Mouse (Mus musculus) layer of hippocampus, postnatal 25 days (tissue): ENCODE measurements around the gene Zfyve26. TPM values are rescaled to one million over a fixed set of nuclear protein-coding genes. Genes with fewer than 3 reads are reported as not detected.
"Not testable (repeated sequence)": the region's sequence is repeated elsewhere in the genome, so short reads cannot be mapped to it uniquely, and the experiment has no call there.

Experiments used
- DNase-seq, 2 experiments: peaks; one replicate each; pipeline ENCODE4 v3.0.0; 2022; ENCODE audit warnings: mixed read lengths in 2 of 2, low spot score in 1 of 2; ENCODE audit errors: extremely low spot score in 1 of 2
- total RNA-seq, 2 experiments: library from RNA; stranded (reverse); gene quantifications; 2 replicates each; pipeline ENCODE4 v1.2.3; 2021

Gene Zfyve26
- total RNA-seq, result 10 to 100 TPM; 24.6 to 29.9 TPM

GRCm38 (mm10) chr12:79296126-79296816, at the start of gene Zfyve26:
TSS of gene Zfyve26 (minus strand) at chr12:79296304.
- peak; percentile 70 to 81 for DNase-seq

- DNase-seq, result no peak
Measured at GRCm38 (mm10) chr12:79341291-79341845, 45.3 kb upstream of the Zfyve26 start.

GRCm38 (mm10) chr12:79340513-79340912, 44.4 kb upstream of the Zfyve26 start:
- no peak for DNase-seq

GRCm38 (mm10) chr12:79338791-79339190, 42.7 kb upstream of the Zfyve26 start:
- DNase-seq, result no peak

- DNase-seq, result no peak
Measured at GRCm38 (mm10) chr12:79331722-79332121, 35.6 kb upstream of the Zfyve26 start.

GRCm38 (mm10) chr12:79330571-79330970, 34.5 kb upstream of the Zfyve26 start:
- no peak for DNase-seq

GRCm38 (mm10) chr12:79327868-79328267, 31.8 kb upstream of the Zfyve26 start:
- DNase-seq, result no peak

- no peak for DNase-seq
Measured at GRCm38 (mm10) chr12:79326745-79327144, 30.6 kb upstream of the Zfyve26 start.

GRCm38 (mm10) chr12:79326236-79326635, 30.1 kb upstream of the Zfyve26 start:
- no peak for DNase-seq

- not testable (repeated sequence) for DNase-seq
Measured at GRCm38 (mm10) chr12:79322539-79322938, 26.4 kb upstream of the Zfyve26 start.

GRCm38 (mm10) chr12:79320895-79321294, 24.8 kb upstream of the Zfyve26 start:
- DNase-seq, result no peak

GRCm38 (mm10) chr12:79317339-79317738, 21.2 kb upstream of the Zfyve26 start:
- DNase-seq, result no peak

GRCm38 (mm10) chr12:79313721-79314120, 17.6 kb upstream of the Zfyve26 start:
- DNase-seq, result no peak

GRCm38 (mm10) chr12:79306013-79306412, 9.9 kb upstream of the Zfyve26 start:
- no peak for DNase-seq

- peak in 1 of 2 experiments; percentile 11 for DNase-seq
Measured at GRCm38 (mm10) chr12:79305131-79305530, 9.0 kb upstream of the Zfyve26 start.

GRCm38 (mm10) chr12:79301802-79302201, 5.7 kb upstream of the Zfyve26 start:
- no peak for DNase-seq

- no peak for DNase-seq
Measured at GRCm38 (mm10) chr12:79297884-79298636, 2.0 kb upstream of the Zfyve26 start.

GRCm38 (mm10) chr12:79297121-79297576, 1.0 kb upstream of the Zfyve26 start, which contains the start of gene Rad51b:
TSS of gene Rad51b (plus strand) at chr12:79297282.
- peak; percentile 23 to 46 for DNase-seq

- no peak for DNase-seq
Measured at GRCm38 (mm10) chr12:79292874-79293273, 3.2 kb downstream of the Zfyve26 start.

- DNase-seq, result no peak
Measured at GRCm38 (mm10) chr12:79282595-79282994, 13.5 kb downstream of the Zfyve26 start.

- no peak for DNase-seq
Measured at GRCm38 (mm10) chr12:79279513-79280115, 16.5 kb downstream of the Zfyve26 start.
